ENCODE assay signal across 8 mouse cellular contexts in genomic region chr11:11942320-11943217, GRCm38 (mm10). TPM values are rescaled to one million over a fixed set of nuclear protein-coding genes. Genes with fewer than 3 reads are reported as not detected.
A peak's percentile ranks its signal among the peaks of the same experiment; 100 is the strongest.
DNase-seq lines count a peak whose midpoint lies in the region; ATAC-seq and TF ChIP-seq lines count a peak whose summit lies in the region.
"Had no signal": no experiment of that assay in that cellular context is flagged by ENCODE, and none has a peak within 500 bp of the region (broad histone marks: within the 10 kb centered on the region; RNA-seq: fewer than 3 reads in every experiment).

No protein-coding gene starts in this region.

- peaks cover 16% of the 10 kb centered on the region for H3K36me3 ChIP-seq in hindbrain, embryonic 12.5 days
- 0 out of 2 replicates have a peak, but pooled peaks cover 4% of the 10 kb centered on the region for H3K36me3 ChIP-seq in hindbrain, postnatal 0 days (ENCODE audit: insufficient read depth, low read length)
- H3K36me3 ChIP-seq in embryonic facial prominence, embryonic 15.5 days: peaks cover 45% of the 10 kb centered on the region
- peaks cover 81% of the 10 kb centered on the region for H3K36me3 ChIP-seq in limb, embryonic 14.5 days (ENCODE audit: control insufficient read depth, insufficient read depth, low read length)

- 38% methylated on average over 6 of the region's 6 CpGs for WGBS in hindbrain, embryonic 12.5 days
- WGBS in hindbrain, postnatal 0 days: 50% methylated on average over 6 of the region's 6 CpGs
- 62% methylated on average over 6 of the region's 6 CpGs for WGBS in embryonic facial prominence, embryonic 15.5 days
- 69% methylated on average over 6 of the region's 6 CpGs for WGBS in limb, embryonic 14.5 days

- no peak overlapping the region for H3K9ac ChIP-seq in hindbrain, embryonic 12.5 days
- no peak overlapping the region for H3K9ac ChIP-seq in hindbrain, postnatal 0 days (replicated peaks; ENCODE audit: low read length)
- no peak overlapping the region for H3K9ac ChIP-seq in embryonic facial prominence, embryonic 15.5 days
- no peak overlapping the region for H3K9ac ChIP-seq in limb, embryonic 14.5 days (ENCODE audit: low read depth, low read length, severe bottlenecking)

- H3K4me2 ChIP-seq in hindbrain, embryonic 12.5 days (replicated peaks): no peak overlapping the region
- H3K4me2 ChIP-seq in hindbrain, postnatal 0 days (ENCODE audit: low read depth, low read length): no peak overlapping the region
- H3K4me2 ChIP-seq in embryonic facial prominence, embryonic 15.5 days (replicated peaks): no peak overlapping the region
- no peak overlapping the region for H3K4me2 ChIP-seq in limb, embryonic 14.5 days (replicated peaks; ENCODE audit: low read depth, low read length, severe bottlenecking)

- intact Hi-C loops in left cerebral cortex, postnatal 25 days (cut with DNase I): no loop called here

- no peaks in the 10 kb centered on the region for H3K9me3 ChIP-seq in hindbrain, embryonic 12.5 days (replicated peaks)
- no peaks in the 10 kb centered on the region for H3K9me3 ChIP-seq in hindbrain, postnatal 0 days (ENCODE audit: low read length)
- no peaks in the 10 kb centered on the region for H3K9me3 ChIP-seq in embryonic facial prominence, embryonic 15.5 days (replicated peaks)
- no peaks in the 10 kb centered on the region for H3K9me3 ChIP-seq in limb, embryonic 14.5 days (ENCODE audit: control insufficient read depth, low read length)

- H3K4me3 ChIP-seq in hindbrain, embryonic 12.5 days: no peak overlapping the region
- H3K4me3 ChIP-seq in hindbrain, postnatal 0 days (ENCODE audit: low read length): no peak overlapping the region
- no peak overlapping the region for H3K4me3 ChIP-seq in embryonic facial prominence, embryonic 15.5 days (replicated peaks)
- no peak overlapping the region for H3K4me3 ChIP-seq in limb, embryonic 14.5 days (replicated peaks; ENCODE audit: low read length)

- H3K27me3 ChIP-seq in hindbrain, embryonic 12.5 days: no peaks in the 10 kb centered on the region
- no peaks in the 10 kb centered on the region for H3K27me3 ChIP-seq in hindbrain, postnatal 0 days (ENCODE audit: insufficient read depth, low read length)
- H3K27me3 ChIP-seq in embryonic facial prominence, embryonic 15.5 days: no peaks in the 10 kb centered on the region
- no peaks in the 10 kb centered on the region for H3K27me3 ChIP-seq in limb, embryonic 14.5 days (ENCODE audit: control insufficient read depth, insufficient read depth, low read length)

- TF ChIP-seq POLR2A in limb, embryonic 14.5 days (IDR thresholded peaks at IDR 0.05; ENCODE audit: borderline replicate concordance, extremely low read depth, insufficient read depth, insufficient read length): no peak

- peak overlapping the region; percentile 40 for H3K27ac ChIP-seq in hindbrain, embryonic 12.5 days
- no peak overlapping the region for H3K27ac ChIP-seq in hindbrain, postnatal 0 days
- H3K27ac ChIP-seq in embryonic facial prominence, embryonic 15.5 days (replicated peaks): peak overlapping the region; percentile 65
- H3K27ac ChIP-seq in limb, embryonic 14.5 days (replicated peaks; ENCODE audit: low read depth, low read length): peak overlapping the region; percentile 49; the same call in 1 of the 2 replicates

- no peak for DNase-seq in hindbrain, postnatal 0 days (ENCODE audit: low spot score)
- DNase-seq in ZHBTc4 (ENCODE audit: low read depth, low spot score): peak; percentile 88
- DNase-seq in limb, embryonic 14.5 days (ENCODE audit: low spot score): no peak
- DNase-seq in layer of hippocampus, postnatal 14 days (ENCODE audit: low spot score in 2 of 2): no peak
- no peak for DNase-seq in left cerebral cortex, postnatal 25 days (ENCODE audit: low spot score in 2 of 2)
- DNase-seq: layer of hippocampus, postnatal 36 days had no signal

- peaks cover 5% of the 10 kb centered on the region; the same call in 1 of the 2 replicates for H3K4me1 ChIP-seq in hindbrain, embryonic 12.5 days
- no peaks in the 10 kb centered on the region for H3K4me1 ChIP-seq in hindbrain, postnatal 0 days (ENCODE audit: insufficient read depth, low read length)
- H3K4me1 ChIP-seq in embryonic facial prominence, embryonic 15.5 days: peaks cover 12% of the 10 kb centered on the region
- peaks cover 11% of the 10 kb centered on the region for H3K4me1 ChIP-seq in limb, embryonic 14.5 days (ENCODE audit: control insufficient read depth, insufficient read depth, low read length)

- TF ChIP-seq CTCF in hindbrain, postnatal 0 days (IDR thresholded peaks at IDR 0.05; ENCODE audit: low read depth): no peak

- no peak for ATAC-seq in hindbrain, embryonic 12.5 days (ENCODE audit: low FRiP score)
- no peak for ATAC-seq in hindbrain, postnatal 0 days
- no peak for ATAC-seq in embryonic facial prominence, embryonic 15.5 days (ENCODE audit: insufficient number of reproducible peaks, low FRiP score, low TSS enrichment, low read depth)
- no peak for ATAC-seq in limb, embryonic 14.5 days (ENCODE audit: low FRiP score, low read depth)

RNA-seq across cellular contexts. Expression of gene Ddc, which starts 44.6 kb away (rescaled TPM):
- 8.3 and 12.4 TPM in 2 replicates for polyA plus RNA-seq in hindbrain, embryonic 12.5 days (2016; fragmentation: Nextera tagmentation; extraction: Ambion mirVana)
- 11.4 and 13.7 TPM in 2 replicates for total RNA-seq in hindbrain, postnatal 0 days (2014; rRNA removed)
- 15.4 and 20.5 TPM in 2 replicates for polyA plus RNA-seq in hindbrain, postnatal 0 days (2015; fragmentation: Nextera tagmentation; extraction: Ambion mirVana)
- polyA plus RNA-seq in embryonic facial prominence, embryonic 15.5 days (2015; fragmentation: Nextera tagmentation; extraction: Ambion mirVana): 20.7 and 24.2 TPM in 2 replicates
- 10.9 and 12.6 TPM in 2 replicates for polyA plus RNA-seq in limb, embryonic 14.5 days (2012; rRNA removed)
- 16.5 and 20.7 TPM in 2 replicates for polyA plus RNA-seq in limb, embryonic 14.5 days (2014; fragmentation: Nextera tagmentation; extraction: Ambion mirVana)
- 10 to 100 TPM; 11.9 to 15.0 TPM for total RNA-seq in layer of hippocampus, postnatal 14 days (2021)
- 1 to 10 TPM; 5.4 to 7.0 TPM for total RNA-seq in left cerebral cortex, postnatal 25 days (2021)
